Mouse (Mus musculus): ENCODE results near the gene Zcrb1. TPM values are rescaled to one million over a fixed set of nuclear protein-coding genes. Genes with fewer than 3 reads are reported as not detected.
A peak's percentile ranks its signal among the peaks of the same experiment; 100 is the strongest.

Zcrb1 gene
- polyA plus RNA-seq, 2 experiments: 118 to 119 TPM

DNA sequence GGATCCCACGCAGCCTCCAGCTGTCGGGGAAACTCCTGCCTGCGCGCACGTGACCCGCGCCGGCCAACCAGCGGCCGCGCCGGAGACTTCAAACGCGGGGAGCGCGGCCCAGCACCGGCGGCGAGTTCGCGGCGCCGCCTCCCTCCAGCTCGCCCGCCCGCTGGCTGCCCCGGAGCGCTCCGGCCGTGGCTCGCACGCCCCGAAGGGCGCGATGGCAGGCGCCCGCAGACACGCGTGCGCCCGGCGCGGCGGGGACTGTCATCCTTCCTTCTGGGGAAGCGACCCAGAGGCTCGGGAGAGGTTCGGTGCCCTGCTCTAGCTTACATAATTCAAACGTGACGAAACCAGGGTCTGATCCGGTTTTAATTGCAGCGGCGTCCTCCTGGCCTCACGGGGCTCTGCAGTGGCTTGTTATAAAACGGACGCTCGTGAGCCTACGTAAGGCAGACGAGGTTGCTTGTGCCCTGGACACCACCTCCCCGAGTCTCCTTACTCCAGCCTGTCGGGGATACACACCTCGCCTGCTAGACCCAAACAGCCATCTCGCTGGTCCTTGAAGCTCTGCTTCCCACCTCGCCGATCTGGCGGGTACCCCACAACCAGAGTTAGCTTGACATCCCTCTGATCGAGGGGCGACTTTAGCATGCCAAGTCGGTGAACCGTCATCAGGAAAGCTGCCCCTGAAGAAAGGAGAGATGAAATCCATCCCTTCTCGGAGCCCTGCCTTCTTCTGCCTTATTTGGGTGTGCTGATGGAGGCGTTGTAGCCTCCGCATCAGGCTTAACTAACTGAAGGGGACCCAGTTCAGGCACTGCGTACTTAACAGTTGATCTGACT, 61.0 kb downstream of the Zcrb1 start, which contains the start of gene Yaf2:
Gene Yaf2 (minus strand): TSS at position 11 of the 837 bp plus-strand sequence.
- 0 out of 2 replicates have a peak, but pooled peaks have one; percentile 11 for TF ChIP-seq POLR2A (IDR thresholded peaks at IDR 0.05; ENCODE audit: borderline replicate concordance, extremely low read depth, insufficient read depth, insufficient read length)
- H3K27ac ChIP-seq (replicated peaks; ENCODE audit: low read depth, low read length): peak within 1 kb of the TSS; percentile 88
- no peaks in the 10 kb centered on the region for H3K9me3 ChIP-seq (ENCODE audit: control insufficient read depth, low read length)
- WGBS: under 1% methylated on average over 71 of the region's 73 CpGs
- H3K36me3 ChIP-seq (ENCODE audit: control insufficient read depth, insufficient read depth, low read length): peaks cover 7% of the 10 kb centered on the region; the same call in 1 of the 2 replicates
- H3K27me3 ChIP-seq (ENCODE audit: control insufficient read depth, insufficient read depth, low read length): no peaks in the 10 kb centered on the region
- ATAC-seq (ENCODE audit: low FRiP score, low read depth) (peak; percentile 95), DNase-seq (ENCODE audit: low spot score) (peak; percentile 88)
- H3K4me1 ChIP-seq (ENCODE audit: control insufficient read depth, insufficient read depth, low read length): no peaks in the 10 kb centered on the region
- peak within 1 kb of the TSS; percentile 73 for H3K4me3 ChIP-seq (replicated peaks; ENCODE audit: low read length)
- peak within 1 kb of the TSS; percentile 79 for H3K9ac ChIP-seq (ENCODE audit: low read depth, low read length, severe bottlenecking)
- peak within 1 kb of the TSS; percentile 91 for H3K4me2 ChIP-seq (replicated peaks; ENCODE audit: low read depth, low read length, severe bottlenecking)

DNA sequence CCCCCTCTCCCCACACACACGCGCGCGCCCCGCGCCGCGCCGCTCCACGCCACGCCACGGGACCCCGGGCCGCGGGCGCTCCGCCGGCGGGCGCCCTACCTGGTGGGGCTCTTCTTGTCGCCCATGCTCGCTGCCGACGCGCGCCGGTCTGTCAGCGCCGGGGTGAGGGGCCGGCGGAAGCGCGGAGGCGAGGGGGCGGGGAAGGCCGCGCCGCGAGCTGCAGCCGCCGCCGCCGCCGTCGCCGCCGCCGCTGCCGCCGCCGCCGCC, 61.5 kb downstream of the Zcrb1 start:
- Histone ChIP-seq H3K9ac (ENCODE audit: low read depth, low read length, severe bottlenecking) (peak overlapping the region; percentile 79), H3K27ac (replicated peaks; ENCODE audit: low read depth, low read length) (peak overlapping the region; percentile 88), H3K4me1 (ENCODE audit: control insufficient read depth, insufficient read depth, low read length) (no peaks in the 10 kb centered on the region), H3K4me2 (replicated peaks; ENCODE audit: low read depth, low read length, severe bottlenecking) (peak overlapping the region; percentile 91; the same call in 1 of the 2 replicates), H3K36me3 (ENCODE audit: control insufficient read depth, insufficient read depth, low read length) (peaks cover 7% of the 10 kb centered on the region; the same call in 1 of the 2 replicates), H3K27me3 (ENCODE audit: control insufficient read depth, insufficient read depth, low read length) (no peaks in the 10 kb centered on the region), H3K9me3 (ENCODE audit: control insufficient read depth, low read length) (no peaks in the 10 kb centered on the region), H3K4me3 (replicated peaks; ENCODE audit: low read length) (peak overlapping the region; percentile 73)
- no CpG with 5 or more reads among the region's 52 CpGs for WGBS
- ATAC-seq (ENCODE audit: low FRiP score, low read depth) (no peak), DNase-seq (ENCODE audit: low spot score) (no peak)
- no peak for TF ChIP-seq POLR2A (IDR thresholded peaks at IDR 0.05; ENCODE audit: borderline replicate concordance, extremely low read depth, insufficient read depth, insufficient read length)

Other genes with a start within 250 kb of the Zcrb1 start
- 13.7 and 18.7 TPM in 2 replicates for gene Gxylt1, start 123.2 kb downstream of the Zcrb1 start, polyA plus RNA-seq (2012; rRNA removed)
- 17.4 and 17.5 TPM in 2 replicates for gene Gxylt1, start 123.2 kb downstream of the Zcrb1 start, polyA plus RNA-seq (2014; fragmentation: Nextera tagmentation; extraction: Ambion mirVana)
- gene Yaf2, start 61.4 kb downstream of the Zcrb1 start, polyA plus RNA-seq (2012; rRNA removed): 39.3 and 41.8 TPM in 2 replicates
- 58.7 and 60.4 TPM in 2 replicates for gene Yaf2, start 61.4 kb downstream of the Zcrb1 start, polyA plus RNA-seq (2014; fragmentation: Nextera tagmentation; extraction: Ambion mirVana)
- gene Pphln1, start within 50 bp of the Zcrb1 start, polyA plus RNA-seq (2012; rRNA removed): 28.9 and 32.5 TPM in 2 replicates
- 20.6 and 26.1 TPM in 2 replicates for gene Pphln1, start within 50 bp of the Zcrb1 start, polyA plus RNA-seq (2014; fragmentation: Nextera tagmentation; extraction: Ambion mirVana)
- gene Prickle1, start 197.6 kb upstream of the Zcrb1 start, polyA plus RNA-seq (2012; rRNA removed): 31.4 and 36.6 TPM in 2 replicates
- 54.0 and 64.2 TPM in 2 replicates for gene Prickle1, start 197.6 kb upstream of the Zcrb1 start, polyA plus RNA-seq (2014; fragmentation: Nextera tagmentation; extraction: Ambion mirVana)

All from limb, embryonic 14.5 days (tissue).